15 mouse cellular contexts compared by ENCODE assay signal in the genomic region with DNA sequence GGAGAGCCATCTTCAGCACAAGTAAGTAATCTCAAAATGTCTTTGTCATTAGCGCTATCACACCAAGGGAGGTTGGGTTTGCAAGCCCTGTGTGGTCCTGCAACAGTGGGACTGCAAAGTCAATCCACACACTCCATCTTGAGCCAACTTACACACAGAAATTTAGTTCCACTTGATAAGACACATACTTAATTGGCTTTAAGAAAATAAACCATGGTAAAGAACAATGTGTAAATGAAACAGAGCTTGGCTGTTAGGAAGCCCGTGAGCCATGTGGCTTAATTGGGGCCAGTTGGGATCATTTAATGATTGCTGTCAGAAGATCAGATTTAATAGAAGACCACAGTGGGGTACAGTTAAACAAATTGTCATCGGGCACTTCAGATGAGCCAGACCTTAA.
A peak's percentile ranks its signal among the peaks of the same experiment; 100 is the strongest.
DNase-seq lines count a peak whose midpoint lies in the region; ATAC-seq and TF ChIP-seq lines count a peak whose summit lies in the region.
"Had no signal": no experiment of that assay in that cellular context is flagged by ENCODE, and none has a peak within 500 bp of the region (broad histone marks: within the 10 kb centered on the region; RNA-seq: fewer than 3 reads in every experiment).

No protein-coding gene starts in this region.

- no peak for TF ChIP-seq CTCF in CH12.LX (conservative IDR thresholded peaks at IDR 0.05 in 1 of 2, IDR thresholded peaks at IDR 0.05 in 1 of 2; ENCODE audit: low read depth in 2 of 2, low read length in 2 of 2)

- no peaks in the 10 kb centered on the region for H3K36me3 ChIP-seq in hindbrain, embryonic 12.5 days
- H3K36me3 ChIP-seq in hindbrain, embryonic 10.5 days: no peaks in the 10 kb centered on the region
- H3K36me3 ChIP-seq in CH12.LX (replicated peaks in 1 of 2; ENCODE audit: control insufficient read depth in 1 of 2, insufficient read depth in 1 of 2, low read length in 1 of 2): peaks cover 0 to 1% of the 10 kb centered on the region in 2 experiments
- no peaks in the 10 kb centered on the region for H3K36me3 ChIP-seq in hindbrain, embryonic 14.5 days (replicated peaks; ENCODE audit: control insufficient read depth, insufficient read depth)
- H3K36me3 ChIP-seq in intestine, embryonic 16.5 days (ENCODE audit: control insufficient read depth, insufficient read depth, low read length): no peaks in the 10 kb centered on the region
- H3K36me3 ChIP-seq: limb, embryonic 12.5 days; stomach, embryonic 15.5 days had no signal

- H3K27ac ChIP-seq in hindbrain, embryonic 12.5 days: no peak overlapping the region
- H3K27ac ChIP-seq in hindbrain, embryonic 10.5 days: no peak overlapping the region
- H3K27ac ChIP-seq in CH12.LX (ENCODE audit: insufficient read depth, low read depth): peak overlapping the region; percentile 87
- H3K27ac ChIP-seq in hindbrain, embryonic 14.5 days: no peak overlapping the region
- no peak overlapping the region for H3K27ac ChIP-seq in intestine, embryonic 16.5 days (ENCODE audit: low read length)
- H3K27ac ChIP-seq: limb, embryonic 12.5 days; liver, embryonic 14.5 days; stomach, embryonic 15.5 days had no signal

- TF ChIP-seq POLR2A in CH12.LX (IDR thresholded peaks at IDR 0.05; ENCODE audit: low read depth, low read length): no peak

- H3K9ac ChIP-seq in hindbrain, embryonic 12.5 days: no peak overlapping the region
- H3K9ac ChIP-seq in CH12.LX (ENCODE audit: insufficient read depth, low read depth): peak overlapping the region; percentile 71
- H3K9ac ChIP-seq in hindbrain, embryonic 14.5 days: no peak overlapping the region
- H3K9ac ChIP-seq in intestine, embryonic 16.5 days (ENCODE audit: low read depth, low read length): no peak overlapping the region
- H3K9ac ChIP-seq: limb, embryonic 12.5 days; liver, embryonic 14.5 days; stomach, embryonic 15.5 days had no signal

- no peak overlapping the region for H3K4me3 ChIP-seq in hindbrain, embryonic 12.5 days
- H3K4me3 ChIP-seq in hindbrain, embryonic 10.5 days: no peak overlapping the region
- peak overlapping the region in 1 of 3 experiments; percentile 18 for H3K4me3 ChIP-seq in CH12.LX (replicated peaks in 1 of 3; ENCODE audit: low read depth in 2 of 3, low read length in 2 of 3, poor library complexity in 1 of 3)
- no peak overlapping the region for H3K4me3 ChIP-seq in hindbrain, embryonic 14.5 days (replicated peaks; ENCODE audit: low read length)
- no peak overlapping the region for H3K4me3 ChIP-seq in intestine, embryonic 16.5 days (ENCODE audit: low read length)
- H3K4me3 ChIP-seq: left cerebral cortex, adult 2 months; limb, embryonic 12.5 days; stomach, embryonic 15.5 days had no signal

- no peaks in the 10 kb centered on the region for H3K27me3 ChIP-seq in hindbrain, embryonic 12.5 days
- no peaks in the 10 kb centered on the region for H3K27me3 ChIP-seq in hindbrain, embryonic 10.5 days (ENCODE audit: insufficient read depth, poor library complexity, severe bottlenecking)
- no peaks in the 10 kb centered on the region for H3K27me3 ChIP-seq in CH12.LX (replicated peaks)
- no peaks in the 10 kb centered on the region for H3K27me3 ChIP-seq in hindbrain, embryonic 14.5 days (ENCODE audit: control insufficient read depth, insufficient read depth, low read length)
- no peaks in the 10 kb centered on the region for H3K27me3 ChIP-seq in intestine, embryonic 16.5 days (replicated peaks; ENCODE audit: control insufficient read depth, insufficient read depth, low read length)
- H3K27me3 ChIP-seq: limb, embryonic 12.5 days; stomach, embryonic 15.5 days had no signal

- no peaks in the 10 kb centered on the region for H3K9me3 ChIP-seq in hindbrain, embryonic 12.5 days (replicated peaks)
- H3K9me3 ChIP-seq in hindbrain, embryonic 10.5 days: no peaks in the 10 kb centered on the region
- H3K9me3 ChIP-seq in CH12.LX (replicated peaks; ENCODE audit: low read length): no peaks in the 10 kb centered on the region
- no peaks in the 10 kb centered on the region for H3K9me3 ChIP-seq in hindbrain, embryonic 14.5 days (ENCODE audit: control insufficient read depth, low read length)
- H3K9me3 ChIP-seq in intestine, embryonic 16.5 days (ENCODE audit: control insufficient read depth, low read length): no peaks in the 10 kb centered on the region
- H3K9me3 ChIP-seq: limb, embryonic 12.5 days; stomach, embryonic 15.5 days had no signal

- no peak for DNase-seq in hindbrain, embryonic 10.5 days (ENCODE audit: low spot score)
- DNase-seq in A20 (ENCODE audit: low read depth, low spot score): peak; percentile 42
- DNase-seq in CH12.LX (ENCODE audit: extremely low read depth): no peak
- no peak for DNase-seq in hindbrain, embryonic 14.5 days (ENCODE audit: low spot score)
- no peak for DNase-seq in thymus, postnatal 4 days
- DNase-seq: adrenal gland, postnatal 14 days; cerebellum, adult 9-11 months; right cerebral cortex, postnatal 4 days had no signal

- TF ChIP-seq EP300 in CH12.LX (IDR thresholded peaks at IDR 0.05; ENCODE audit: low read length): no peak

- 63% methylated on average over 3 of the region's 3 CpGs for WGBS in hindbrain, embryonic 12.5 days
- WGBS in hindbrain, embryonic 10.5 days: 79% methylated on average over 3 of the region's 3 CpGs
- WGBS in hindbrain, embryonic 14.5 days: 50% methylated on average over 3 of the region's 3 CpGs
- WGBS in intestine, embryonic 16.5 days: 70% methylated on average over 3 of the region's 3 CpGs

- in situ Hi-C loops in CH12.LX (cut with MboI; ENCODE audit: low pct_ligation_motif_present, low pct_unique_long_range_greater_than_20kb, low sequenced_read_pairs): no loop called here

- dilution Hi-C loops in CH12.LX (cut with MboI; ENCODE audit: extremely low pct_ligation_motif_present, extremely low pct_unique_long_range_greater_than_20kb, low sequenced_read_pairs): no loop called here

- peaks cover 3% of the 10 kb centered on the region; the same call in 1 of the 2 replicates for H3K4me1 ChIP-seq in hindbrain, embryonic 12.5 days
- H3K4me1 ChIP-seq in hindbrain, embryonic 10.5 days (replicated peaks): peaks cover 9% of the 10 kb centered on the region
- H3K4me1 ChIP-seq in CH12.LX (ENCODE audit: control insufficient read depth in 1 of 2, insufficient read depth in 2 of 2): peaks cover 8 to 74% of the 10 kb centered on the region in 2 experiments
- peaks cover 17% of the 10 kb centered on the region; the same call in 1 of the 2 replicates for H3K4me1 ChIP-seq in hindbrain, embryonic 14.5 days (replicated peaks; ENCODE audit: control insufficient read depth, insufficient read depth, low read length)
- 0 out of 2 replicates have a peak, but pooled peaks cover 3% of the 10 kb centered on the region for H3K4me1 ChIP-seq in intestine, embryonic 16.5 days (ENCODE audit: control insufficient read depth, insufficient read depth, low read length)

- peak; percentile 41; the same call in 1 of the 2 replicates for ATAC-seq in hindbrain, embryonic 12.5 days (ENCODE audit: low FRiP score)
- peak; percentile 51; the same call in 1 of the 2 replicates for ATAC-seq in hindbrain, embryonic 14.5 days (ENCODE audit: low FRiP score)
- no peak for ATAC-seq in intestine, embryonic 16.5 days
- ATAC-seq: lung, postnatal 0 days had no signal

- peaks cover 55% of the 10 kb centered on the region for H3K79me2 ChIP-seq in CH12.LX (replicated peaks; ENCODE audit: control insufficient read depth, extremely low read depth, insufficient read depth, poor library complexity, severe bottlenecking)

- no peak overlapping the region for H3K4me2 ChIP-seq in hindbrain, embryonic 12.5 days (replicated peaks)
- H3K4me2 ChIP-seq in CH12.LX (ENCODE audit: insufficient read depth, low read depth, poor library complexity, severe bottlenecking): peak overlapping the region; percentile 75
- no peak overlapping the region for H3K4me2 ChIP-seq in hindbrain, embryonic 14.5 days (replicated peaks)
- no peak overlapping the region for H3K4me2 ChIP-seq in intestine, embryonic 16.5 days (ENCODE audit: low read depth, low read length)
- H3K4me2 ChIP-seq: limb, embryonic 12.5 days; stomach, embryonic 15.5 days had no signal

- TF ChIP-seq RAD21 in CH12.LX (IDR thresholded peaks at IDR 0.05; ENCODE audit: low read depth, low read length): no peak

TF ChIP-seq in CH12.LX, 34 proteins besides CTCF, POLR2A, EP300 and RAD21:
- TF ChIP-seq USF2 (conservative IDR thresholded peaks at IDR 0.05; ENCODE audit: low read depth, low read length) (no peak), ETS1 (conservative IDR thresholded peaks at IDR 0.05; ENCODE audit: low read depth, low read length) (no peak), POLR2AphosphoS2 (IDR thresholded peaks at IDR 0.05; ENCODE audit: low read depth, low read length) (no peak), RCOR1 (conservative IDR thresholded peaks at IDR 0.05; ENCODE audit: low read depth, low read length) (no peak), MYC (IDR thresholded peaks at IDR 0.05; ENCODE audit: low read depth, low read length) (no peak), GABPA (IDR thresholded peaks at IDR 0.05; ENCODE audit: insufficient replicate concordance, low read depth, low read length) (no peak), E2F4 (IDR thresholded peaks at IDR 0.05; ENCODE audit: insufficient replicate concordance, low read depth, low read length) (no peak), IRF4 (IDR thresholded peaks at IDR 0.05; ENCODE audit: low read depth, low read length) (no peak)
